Mouse (Mus musculus) telencephalon, adult 2 months (tissue): Measurements from ENCODE around the gene Nup133.

Experiments
- DNase-seq: peaks from one replicate; pipeline ENCODE4 v3.0.0-alpha.2; 2011; ENCODE audit warnings: low read depth, low spot score

The Nup133 gene

DNA sequence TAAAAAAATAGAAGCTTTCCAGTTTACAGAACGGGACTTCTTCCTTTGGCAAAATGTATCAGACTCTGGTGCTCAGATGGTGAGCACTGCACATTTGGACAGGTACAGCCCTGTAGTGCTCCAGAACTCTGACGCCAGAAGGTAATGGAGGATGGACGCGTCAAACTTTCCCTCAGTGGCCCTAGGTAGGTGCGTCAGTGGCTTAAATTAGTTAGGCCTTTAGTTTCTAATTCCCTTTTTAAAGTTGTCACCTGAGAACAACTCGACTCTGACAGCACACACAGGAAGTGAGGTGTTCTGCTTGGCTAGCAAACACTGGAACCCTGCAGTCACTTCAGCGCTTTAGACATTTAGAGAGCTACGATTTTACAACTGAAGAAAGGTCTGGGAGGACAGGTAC lies 4.6 kb upstream of the Nup133 start:
- no peak for DNase-seq

- peak; percentile 31 for DNase-seq
These were observed 1.2 kb upstream of the Nup133 start for GRCm38 (mm10) chr8:123950077-123950802.

DNA sequence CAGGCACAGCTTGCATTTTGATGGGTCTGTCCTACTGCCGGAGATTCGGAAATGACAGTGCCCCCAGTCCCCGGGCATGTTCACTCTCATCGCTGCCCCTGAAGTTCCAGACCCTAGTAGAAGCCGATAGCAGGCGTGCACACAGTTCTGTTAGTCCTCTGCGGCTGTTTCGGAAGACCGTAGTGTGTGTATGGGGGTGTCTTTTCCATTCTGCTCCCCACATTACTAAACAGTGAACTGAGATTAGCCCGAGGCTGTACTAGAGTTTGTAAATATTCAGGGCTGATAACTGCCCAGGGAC lies 571 bp upstream of the Nup133 start:
- no peak for DNase-seq

DNA sequence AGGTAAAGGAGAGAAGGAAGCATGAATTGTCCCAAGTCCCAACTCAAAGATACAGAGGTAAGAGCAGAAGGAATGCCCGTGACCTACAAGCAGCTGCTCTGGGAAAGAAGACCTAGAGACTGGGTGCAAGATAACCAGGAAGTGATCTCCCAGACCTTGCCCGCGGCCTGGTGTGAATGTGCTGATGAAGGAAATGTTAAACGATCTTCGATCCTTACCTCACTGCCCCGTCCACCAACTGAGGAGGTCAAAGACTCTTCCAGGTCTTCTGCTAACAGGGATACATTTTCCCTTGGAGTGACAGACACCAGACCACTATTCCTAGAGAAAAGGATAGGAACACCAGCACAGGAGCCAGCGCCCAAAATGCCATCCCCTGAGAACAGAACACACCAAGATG lies 20.0 kb downstream of the Nup133 start:
- no peak for DNase-seq

DNA sequence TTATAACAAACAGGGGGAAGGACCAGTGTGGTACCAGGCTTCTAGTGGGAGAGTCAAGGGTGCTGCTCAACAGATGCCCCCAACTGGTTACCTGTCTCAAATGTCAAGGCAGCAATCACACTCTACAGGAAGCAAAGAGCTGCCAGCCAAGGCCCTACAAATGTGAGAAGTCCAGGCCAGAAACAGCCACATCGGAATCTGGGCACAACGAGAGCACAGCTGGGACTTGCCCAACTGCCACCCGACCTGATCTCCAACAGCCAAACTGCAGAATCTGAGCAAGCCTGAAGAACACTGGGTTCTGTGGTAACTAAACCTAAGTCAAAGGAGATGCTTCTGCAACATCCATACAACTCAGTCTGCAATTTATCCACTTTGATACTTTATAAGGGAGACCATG lies 23.4 kb downstream of the Nup133 start:
- DNase-seq, result no peak

DNA sequence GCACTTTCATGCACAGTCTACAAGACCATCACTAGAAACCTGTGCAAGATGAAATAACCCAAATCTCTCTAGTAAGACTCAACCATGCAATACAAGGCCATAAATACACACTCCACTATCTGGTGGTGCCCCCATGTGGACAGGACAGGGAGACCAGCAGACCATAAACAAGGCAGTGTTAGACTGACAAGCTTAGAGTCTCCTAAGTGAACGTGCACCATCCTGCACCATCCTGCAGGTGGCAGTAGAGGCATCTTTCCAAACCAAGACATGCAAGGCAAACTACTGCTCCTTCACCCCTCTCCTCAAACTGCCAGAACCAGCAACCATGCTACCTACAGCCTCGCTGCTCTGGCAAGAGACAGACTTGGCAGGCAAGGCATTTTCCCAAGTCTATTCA lies 24.3 kb downstream of the Nup133 start:
- DNase-seq, result peak; percentile 85

DNA sequence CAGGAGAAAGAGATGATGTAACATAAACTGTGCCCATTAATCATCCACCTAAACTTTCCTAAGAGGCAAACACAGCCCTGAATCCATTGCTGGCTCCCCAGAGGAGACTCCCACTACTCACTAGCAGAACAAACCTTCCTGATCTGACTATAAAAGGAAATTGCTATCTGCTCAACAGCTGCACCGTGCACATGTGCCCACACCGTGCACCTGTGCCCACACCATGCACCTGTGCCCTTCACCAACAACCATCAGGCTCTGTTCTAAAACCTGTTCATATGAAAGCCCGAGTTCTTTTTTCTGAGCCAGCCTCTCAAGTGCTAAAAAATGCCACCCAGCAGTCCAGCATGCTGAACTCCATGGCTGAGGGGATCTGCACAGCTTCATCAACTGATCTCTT lies 34.4 kb downstream of the Nup133 start:
- DNase-seq, result no peak

GRCm38 (mm10) chr8:123912265-123912664 lies 36.8 kb downstream of the Nup133 start:
- no peak for DNase-seq

- no peak for DNase-seq
These were observed 41.5 kb downstream of the Nup133 start for GRCm38 (mm10) chr8:123907604-123908003.

DNA sequence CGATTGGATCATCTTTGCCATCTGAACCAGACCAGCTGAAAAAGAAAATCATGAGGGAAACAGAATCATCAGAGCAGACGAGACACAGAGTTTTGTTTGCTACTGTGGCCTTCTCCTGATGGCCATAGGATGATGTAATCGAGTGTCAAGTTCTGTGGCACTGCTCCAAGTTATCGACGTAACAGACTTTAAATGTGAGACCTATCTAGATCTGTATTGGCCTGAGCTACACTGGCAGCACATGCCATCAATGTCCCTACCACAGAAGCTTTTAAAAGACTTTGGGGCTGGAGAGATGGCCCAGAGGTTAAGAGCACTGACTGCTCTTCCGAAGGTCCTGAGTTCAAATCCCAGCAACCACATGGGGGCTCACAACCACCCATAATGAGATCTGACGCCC lies 46.4 kb downstream of the Nup133 start:
- no peak for DNase-seq

- DNase-seq, result no peak
These were observed 49.7 kb downstream of the Nup133 start for GRCm38 (mm10) chr8:123899366-123899765.

GRCm38 (mm10) chr8:123898576-123898975 lies 50.5 kb downstream of the Nup133 start:
- DNase-seq, result no peak

DNA sequence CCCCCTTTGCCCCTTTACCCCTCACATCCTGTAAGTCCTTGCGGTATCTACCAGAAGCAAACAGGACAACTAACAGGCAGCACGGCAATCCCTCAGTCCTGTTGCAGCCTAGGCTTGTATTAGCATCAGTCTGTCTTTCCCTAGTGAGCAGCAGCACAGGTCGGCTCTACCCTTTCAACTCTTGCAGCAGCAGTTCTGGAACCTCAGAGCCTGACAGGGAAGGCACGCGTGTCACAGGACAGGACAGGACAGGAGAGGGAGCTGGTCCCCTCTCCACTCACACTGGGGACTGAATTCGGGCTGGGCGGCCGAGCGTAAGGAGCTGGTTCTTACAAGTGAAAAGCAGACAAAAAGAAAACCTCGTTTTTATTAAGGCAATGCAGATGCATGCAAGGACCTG lies 52.3 kb downstream of the Nup133 start:
- DNase-seq, result no peak

DNA sequence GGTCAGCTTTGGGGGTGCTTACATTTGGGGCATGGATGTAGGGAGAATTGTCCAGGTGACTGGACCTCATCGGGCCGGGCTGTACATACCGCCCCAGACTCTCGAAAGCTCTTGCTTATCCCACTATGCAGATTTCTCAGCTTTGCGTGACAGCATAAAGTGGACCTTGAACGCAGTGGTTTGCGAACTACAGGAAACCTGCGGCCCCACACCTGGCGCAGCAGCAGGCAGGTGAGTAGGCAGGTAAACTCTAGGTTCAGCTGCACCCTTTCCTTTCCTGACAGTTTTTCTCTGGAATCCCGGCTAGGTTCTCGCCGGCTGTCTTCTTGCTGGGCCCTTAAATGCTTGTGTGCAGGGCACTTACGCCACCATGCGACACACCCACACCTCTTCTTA lies 52.7 kb downstream of the Nup133 start:
- no peak for DNase-seq

DNA sequence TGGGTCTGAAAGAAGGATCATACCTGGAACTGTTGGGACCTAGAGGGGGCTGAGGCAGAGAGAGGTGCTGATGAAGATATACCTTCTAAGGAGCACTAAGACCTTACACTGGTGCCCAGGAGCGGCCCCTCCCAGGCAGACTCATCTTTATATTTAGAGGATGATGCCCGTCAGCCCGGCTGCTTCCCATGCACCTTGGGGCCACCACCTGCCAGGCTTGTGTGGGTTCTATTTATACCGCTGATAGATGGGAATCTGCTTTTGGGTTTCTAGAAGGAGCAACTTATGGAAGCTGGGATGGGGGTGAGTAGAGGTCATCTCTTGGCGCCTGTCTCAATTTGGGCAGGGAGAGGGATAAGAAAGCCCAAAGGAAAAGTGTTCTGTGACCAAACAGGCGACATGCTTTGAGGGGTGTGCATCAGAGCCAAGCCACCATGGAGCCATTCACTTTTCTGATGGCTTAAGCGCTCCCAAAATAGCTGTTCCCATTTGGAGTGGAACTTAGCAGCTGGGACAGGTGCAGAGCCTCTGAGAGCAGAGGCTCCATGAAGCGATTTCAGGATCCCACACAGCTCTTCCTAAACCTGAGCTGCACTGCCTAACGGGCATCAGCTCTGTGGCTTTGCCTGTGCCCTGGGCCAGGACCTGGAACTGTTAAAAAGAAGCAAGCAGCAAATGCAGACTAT lies 53.2 kb downstream of the Nup133 start:
- no peak for DNase-seq

DNA sequence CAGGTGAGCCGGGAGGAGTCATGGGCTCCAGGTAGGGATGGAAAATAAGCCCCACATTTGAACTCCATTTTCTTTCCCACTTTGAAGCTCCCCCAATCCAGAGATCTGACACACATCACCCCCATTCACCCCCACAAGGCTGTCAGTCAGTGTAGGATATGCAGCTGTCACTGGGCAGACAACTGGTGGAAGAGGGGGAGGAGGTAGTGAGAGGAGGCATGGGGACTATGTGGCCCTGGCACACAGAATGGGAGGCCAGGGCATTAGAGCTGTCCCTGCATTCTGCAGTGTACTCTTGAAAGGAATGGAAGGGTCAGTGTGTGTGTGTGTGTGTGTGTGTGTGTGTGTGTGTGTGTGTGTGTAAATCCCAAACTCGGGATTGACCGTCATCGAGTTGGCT lies 53.8 kb downstream of the Nup133 start:
- no peak for DNase-seq

DNA sequence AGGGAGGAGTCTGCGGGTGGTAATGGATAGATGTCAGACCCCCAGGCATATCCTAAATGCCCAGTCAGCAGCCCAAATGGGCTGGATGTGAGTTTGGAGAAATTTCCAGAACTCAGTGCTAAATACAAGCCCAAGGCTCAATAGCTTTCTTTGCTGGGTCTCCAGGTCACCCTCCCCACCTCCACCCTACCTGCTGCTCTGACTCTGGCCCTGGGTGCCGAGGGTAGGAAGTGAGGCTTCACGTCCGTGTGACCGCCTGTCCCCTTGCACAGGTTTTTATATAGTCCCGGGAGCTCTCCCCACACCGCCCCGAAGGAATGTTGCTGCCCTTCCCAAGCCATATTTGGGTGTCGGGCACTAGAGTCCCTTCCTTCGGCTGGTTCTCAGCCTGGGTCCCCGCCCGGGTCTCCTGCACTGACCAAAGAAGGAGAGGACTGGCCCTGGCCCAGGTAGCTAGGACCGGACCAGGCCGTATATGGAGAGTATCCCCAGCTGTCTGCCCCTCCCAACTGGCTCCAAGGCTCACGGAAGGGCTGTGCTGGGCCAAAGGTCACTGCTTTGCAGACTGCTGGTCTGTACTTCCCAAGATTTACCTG lies 54.5 kb downstream of the Nup133 start, which contains the start of gene Acta1:
Gene Acta1 (minus strand): TSS at position 250 of the 596 bp plus-strand sequence.
- no peak for DNase-seq

DNA sequence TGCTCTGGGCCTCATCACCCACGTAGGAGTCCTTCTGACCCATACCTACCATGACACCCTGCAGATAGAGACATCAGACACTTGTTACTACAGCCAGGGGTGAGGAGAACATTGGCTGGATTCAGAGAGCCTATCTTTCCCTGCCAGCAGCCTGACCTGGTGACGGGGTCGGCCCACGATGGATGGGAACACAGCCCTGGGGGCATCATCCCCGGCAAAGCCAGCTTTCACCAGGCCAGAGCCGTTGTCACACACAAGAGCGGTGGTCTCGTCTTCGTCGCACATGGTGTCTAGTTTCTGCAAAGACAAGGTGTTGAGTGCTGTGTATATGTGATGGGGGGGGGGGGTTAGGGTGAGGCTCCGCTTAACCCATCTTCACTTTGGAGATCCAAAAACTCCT lies 55.7 kb downstream of the Nup133 start:
- DNase-seq, result no peak

- DNase-seq, result no peak
These were observed 56.4 kb downstream of the Nup133 start for GRCm38 (mm10) chr8:123892586-123893155.

DNA sequence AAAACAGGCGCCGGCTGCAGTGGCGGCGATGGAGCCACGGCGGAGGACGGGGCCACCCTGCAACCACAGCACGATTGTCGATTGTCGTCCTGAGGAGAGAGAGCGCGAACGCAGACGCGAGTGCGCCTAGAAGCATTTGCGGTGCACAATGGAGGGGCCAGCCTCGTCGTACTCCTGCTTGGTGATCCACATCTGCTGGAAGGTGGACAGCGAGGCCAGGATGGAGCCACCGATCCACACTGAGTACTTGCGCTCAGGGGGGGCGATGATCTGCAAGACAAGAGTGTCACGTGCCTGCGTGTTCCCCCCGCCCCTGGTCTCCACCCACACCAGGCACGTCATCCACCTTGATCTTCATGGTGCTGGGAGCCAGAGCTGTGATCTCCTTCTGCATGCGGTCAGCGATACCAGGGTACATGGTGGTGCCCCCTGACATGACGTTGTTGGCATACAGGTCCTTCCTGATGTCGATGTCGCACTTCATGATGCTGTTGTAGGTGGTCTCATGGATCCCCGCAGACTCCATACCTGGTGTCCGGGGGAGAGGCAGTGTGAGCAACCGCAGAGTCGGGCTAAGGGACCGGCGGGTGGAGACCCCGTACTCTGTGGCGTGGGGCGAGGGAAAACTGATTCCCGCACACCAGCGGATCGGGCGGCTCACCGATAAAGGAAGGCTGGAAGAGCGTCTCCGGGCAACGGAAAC lies 57.0 kb downstream of the Nup133 start:
- DNase-seq, result peak; percentile 83

DNA sequence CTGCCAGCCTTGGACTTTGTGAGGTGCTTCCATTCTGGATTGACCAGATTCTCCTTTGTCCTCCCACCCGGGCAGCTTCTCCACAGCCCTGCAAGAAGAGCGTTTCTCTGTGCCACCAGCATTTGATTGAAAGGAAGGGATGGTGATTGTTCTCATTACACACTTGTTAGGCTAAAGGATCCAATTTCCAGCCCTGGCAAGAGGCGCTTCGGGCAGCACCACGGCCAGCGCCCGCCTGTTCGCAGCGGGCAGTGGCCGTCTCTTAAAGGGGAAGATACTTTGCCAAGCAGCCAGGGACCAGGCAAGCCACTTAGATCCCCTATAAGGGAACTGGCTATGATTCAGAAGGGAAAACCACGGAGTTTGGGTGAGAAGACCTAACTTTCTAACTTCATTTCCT lies 57.8 kb downstream of the Nup133 start:
- no peak for DNase-seq

- DNase-seq, result no peak
These were observed 59.3 kb downstream of the Nup133 start for GRCm38 (mm10) chr8:123889797-123890196.
